Mouse (Mus musculus) erythroblast, embryonic 14.5 days (primary cell): ENCODE measurements at regions not wholly inside any gene's neighbourhood (a gene's known extent, or its start where the extent isn't known, plus 50 kb on each side); places are given as distances from the start of the nearest gene placed in this dataset.

Experiments
- GATA1 ChIP-seq: IDR thresholded peaks from 2 replicates; pipeline ENCODE4 v1.6.1; 2012; ENCODE audit warnings: low read length, inconsistent platforms, mixed read lengths
- TAL1 ChIP-seq: IDR thresholded peaks from 3 replicates; pipeline ENCODE4 v1.6.1; 2012; ENCODE audit warnings: low read length, inconsistent platforms, mixed read lengths

DNA sequence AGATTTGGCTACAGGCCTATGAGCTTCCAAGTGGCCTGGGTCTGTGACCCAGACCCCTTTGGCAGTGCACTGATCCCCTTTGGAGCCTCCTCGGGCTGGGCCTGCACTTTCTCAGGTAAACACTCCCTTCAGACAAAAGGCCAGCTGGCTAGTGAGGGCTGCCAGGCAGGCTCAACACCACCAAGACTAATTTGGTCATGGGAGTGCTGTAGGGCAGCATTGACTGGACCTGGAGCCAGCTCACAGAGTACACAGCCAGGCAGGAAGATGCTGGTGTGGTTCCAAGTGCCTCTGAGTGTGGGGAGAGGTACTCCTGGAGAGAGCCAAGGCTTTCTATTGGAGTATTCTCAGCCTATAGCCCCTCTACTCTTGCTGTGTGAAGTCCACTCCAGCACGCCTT, 620.5 kb downstream of the Rnf144a start:
- TF ChIP-seq GATA1 = no peak
- no peak for TF ChIP-seq TAL1
